Mouse (Mus musculus): ENCODE measurements around the gene Gp1bb. TPM values are rescaled to one million over a fixed set of nuclear protein-coding genes. Genes with fewer than 3 reads are reported as not detected.

Gene Gp1bb
- polyA plus RNA-seq (2012; rRNA removed): 13.7 and 16.3 TPM in 2 replicates

DNA sequence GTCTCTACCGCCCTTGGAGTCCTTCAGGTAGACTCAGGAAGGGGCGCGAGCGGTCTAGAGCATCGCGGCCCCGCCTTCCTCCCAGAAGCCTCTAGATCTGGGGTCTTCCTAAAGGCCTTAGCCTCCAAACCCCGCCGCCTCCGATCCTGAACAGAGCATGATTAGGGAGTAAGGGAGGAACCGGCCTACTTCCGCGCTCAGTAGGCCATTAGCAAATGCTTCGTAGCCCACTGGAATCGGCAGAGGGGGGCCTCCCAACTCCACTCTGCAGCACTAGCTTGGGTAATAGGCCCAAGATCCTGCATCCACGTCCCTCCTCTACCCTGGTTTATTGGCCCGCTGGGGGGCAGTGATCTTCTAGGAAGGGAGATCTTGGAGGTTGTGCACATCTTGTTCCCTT, at the start of gene Gp1bb:
Gp1bb (minus strand) TSS at position 385 of the 400 bp plus-strand sequence.

GRCm38 (mm10) chr16:18629390-18630231, 7.4 kb upstream of the Gp1bb start, which contains the start of gene Sept5:
TSS of gene Sept5 (minus strand) at chr16:18629954.

DNA sequence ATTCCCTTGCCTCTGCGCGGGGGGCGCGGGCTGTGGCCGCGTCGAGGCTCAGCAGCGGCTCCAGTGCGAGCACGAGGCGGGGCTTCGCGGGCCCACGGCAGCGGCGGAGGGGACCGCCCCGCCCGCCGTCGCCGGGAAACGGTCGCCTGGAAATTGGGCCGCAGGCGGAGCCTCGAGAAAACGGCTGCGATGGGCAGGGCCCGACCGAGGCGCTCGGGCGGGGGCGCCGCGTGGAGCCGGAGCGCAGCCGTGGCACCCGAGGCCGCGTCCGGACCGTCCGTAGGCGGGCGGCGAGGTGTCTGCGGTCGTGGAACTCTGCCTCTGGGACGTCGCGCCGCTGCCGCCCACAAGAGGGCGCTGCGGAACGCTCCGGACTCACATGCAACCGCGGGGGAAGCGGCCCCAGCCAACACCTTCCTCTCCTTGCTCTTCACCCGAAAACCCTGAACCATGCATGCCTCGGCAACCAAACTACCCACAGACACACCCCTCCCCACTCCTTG, 4.2 kb upstream of the Gp1bb start, which contains the start of gene Gm49601:
Gm49601 (minus strand) TSS at position 52 of the 503 bp plus-strand sequence.

GRCm38 (mm10) chr16:18589804-18590790, 32.1 kb downstream of the Gp1bb start, which contains the start of gene Tbx1:
TSS of gene Tbx1 (minus strand) at chr16:18590671.

Other genes with a start within 250 kb of the Gp1bb start
- gene Txnrd2, start 196.0 kb downstream of the Gp1bb start, polyA plus RNA-seq (2012; rRNA removed): 19.2 and 20.1 TPM in 2 replicates
- 57.9 and 65.8 TPM in 2 replicates for gene Comt, start 195.6 kb downstream of the Gp1bb start, polyA plus RNA-seq (2012; rRNA removed)
- 12.7 and 15.1 TPM in 2 replicates for gene Gnb1l, start 123.7 kb downstream of the Gp1bb start, polyA plus RNA-seq (2012; rRNA removed)
- 7.7 and 10.5 TPM in 2 replicates for gene Rtl10, start 123.5 kb downstream of the Gp1bb start, polyA plus RNA-seq (2012; rRNA removed)
- 1.3 and 6.8 TPM in 2 replicates for gene Tbx1, start 31.7 kb downstream of the Gp1bb start, polyA plus RNA-seq (2012; rRNA removed)
- 101 and 103 TPM in 2 replicates for gene Gm49601, start 4.0 kb upstream of the Gp1bb start, polyA plus RNA-seq (2012; rRNA removed)
- 274 and 303 TPM in 2 replicates for gene Sept5, start 7.6 kb upstream of the Gp1bb start, polyA plus RNA-seq (2012; rRNA removed)
- gene Cldn5, start 154.4 kb upstream of the Gp1bb start, polyA plus RNA-seq (2012; rRNA removed): 90.4 and 93.1 TPM in 2 replicates
- gene Ufd1, start 189.4 kb upstream of the Gp1bb start, polyA plus RNA-seq (2012; rRNA removed): 79.7 and 84.8 TPM in 2 replicates
- 28.2 and 34.5 TPM in 2 replicates for gene Cdc45, start 189.6 kb upstream of the Gp1bb start, polyA plus RNA-seq (2012; rRNA removed)
- gene 2510002D24Rik, start 214.2 kb upstream of the Gp1bb start, polyA plus RNA-seq (2012; rRNA removed): 34.8 and 40.7 TPM in 2 replicates
- gene Gm28539, start 214.2 kb upstream of the Gp1bb start, polyA plus RNA-seq (2012; rRNA removed): 0.93 and 3.8 TPM in 2 replicates

All from central nervous system, embryonic 14 days (tissue).